ENCODE assay signal across 19 mouse cellular contexts in the genomic region with DNA sequence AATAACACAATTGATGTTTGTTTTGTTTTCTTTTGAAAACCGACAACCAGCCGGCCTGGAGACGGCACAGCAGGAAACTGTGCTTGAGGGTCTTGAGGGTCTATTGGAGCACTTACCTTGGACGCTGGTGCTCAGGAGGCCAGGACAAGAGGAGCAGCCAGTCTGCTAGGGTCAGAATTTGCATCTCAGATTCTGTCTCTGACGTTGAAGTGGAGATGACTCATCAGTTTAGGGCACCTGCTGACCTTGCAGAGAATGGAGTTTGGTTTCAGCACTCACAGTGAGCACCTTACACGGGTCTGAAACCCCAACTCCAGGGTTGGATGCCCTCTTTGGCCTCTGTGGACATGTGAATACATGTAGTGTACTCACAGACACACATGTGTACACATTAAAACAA.
"Had no signal": no experiment of that assay in that cellular context is flagged by ENCODE, and none has a peak within 500 bp of the region (broad histone marks: within the 10 kb centered on the region; RNA-seq: fewer than 3 reads in every experiment).

No protein-coding gene starts in this region.

- H3K27ac ChIP-seq: midbrain, embryonic 10.5 days; midbrain, embryonic 12.5 days; neural tube, embryonic 13.5 days; neural tube, embryonic 15.5 days; stomach, embryonic 15.5 days had no signal

- H3K4me2 ChIP-seq: lung, embryonic 14.5 days; midbrain, embryonic 12.5 days; neural tube, embryonic 13.5 days; neural tube, embryonic 15.5 days; stomach, embryonic 15.5 days had no signal

- ATAC-seq: midbrain, embryonic 16.5 days had no signal

- H3K27me3 ChIP-seq: midbrain, embryonic 12.5 days; neural tube, embryonic 13.5 days; neural tube, embryonic 15.5 days; stomach, embryonic 15.5 days had no signal

- H3K9ac ChIP-seq: lung, embryonic 14.5 days; midbrain, embryonic 12.5 days; neural tube, embryonic 13.5 days; neural tube, embryonic 15.5 days; stomach, embryonic 15.5 days had no signal

- H3K4me3 ChIP-seq: midbrain, embryonic 10.5 days; midbrain, embryonic 12.5 days; myocyte; neural tube, embryonic 13.5 days; neural tube, embryonic 15.5 days; stomach, embryonic 15.5 days had no signal

- DNase-seq: lung, adult 18-20 months; lung, embryonic 14.5 days; lung, postnatal 10 days; lung, postnatal 4 days; midbrain, embryonic 14.5 days; retina, postnatal 1 day; right cerebral cortex, adult 18-20 months; right cerebral cortex, postnatal 25 days; right cerebral cortex, postnatal 4 days; thymus, adult 18-20 months; thymus, postnatal 14 days; thymus, postnatal 36 days had no signal

- H3K9me3 ChIP-seq: midbrain, embryonic 10.5 days; midbrain, embryonic 12.5 days; neural tube, embryonic 13.5 days; neural tube, embryonic 15.5 days; stomach, embryonic 15.5 days had no signal
